Mouse (Mus musculus) embryonic facial prominence, embryonic 11.5 days (tissue): ENCODE measurements around the gene Fhod1. TPM values are rescaled to one million over a fixed set of nuclear protein-coding genes. Genes with fewer than 3 reads are reported as not detected.
A peak's percentile ranks its signal among the peaks of the same experiment; 100 is the strongest.

ENCODE experiments used
- ATAC-seq: fragments of 200-750 bp; cut with Nextera tagmentation; replicated peaks from 2 replicates; pipeline ENCODE4 v1.8.0; 2017; ENCODE audit warnings: low read depth; ENCODE audit not compliant: insufficient number of reproducible peaks, low FRiP score, low TSS enrichment
- DNase-seq: peaks from one replicate; pipeline ENCODE4 v3.0.0-alpha.2; 2015; ENCODE audit warnings: low spot score
- H3K27ac ChIP-seq: fragments of 300-500 bp; sonication (generic); replicated peaks from 2 replicates; pipeline ENCODE4 v1.5.1; 2014; ENCODE audit warnings: mild to moderate bottlenecking, low read depth, low read length, control low read depth
- H3K27me3 ChIP-seq: fragments of 300-500 bp; sonication (generic); 2 replicates; pipeline ENCODE4 v1.6.1; 2014; ENCODE audit warnings: mild to moderate bottlenecking, low read length, moderate library complexity, mixed read lengths; ENCODE audit not compliant: control insufficient read depth, insufficient read depth
- H3K36me3 ChIP-seq: fragments of 300-500 bp; sonication (generic); replicated peaks from 2 replicates; pipeline ENCODE4 v1.6.1; 2014; ENCODE audit warnings: low read depth, mild to moderate bottlenecking, low read length, moderate library complexity, mixed read lengths; ENCODE audit not compliant: control insufficient read depth, insufficient read depth
- H3K4me1 ChIP-seq: fragments of 300-500 bp; sonication (generic); 2 replicates; pipeline ENCODE4 v1.6.1; 2014; ENCODE audit warnings: low read length, mixed read lengths; ENCODE audit not compliant: control insufficient read depth, insufficient read depth
- H3K4me2 ChIP-seq: fragments of 300-500 bp; sonication (generic); 2 replicates; pipeline ENCODE4 v1.6.1; 2014; ENCODE audit warnings: low read depth, mild to moderate bottlenecking, control low read depth, low read length, moderate library complexity
- H3K4me3 ChIP-seq: fragments of 300-500 bp; sonication (generic); 2 replicates; pipeline ENCODE4 v1.5.1; 2014; ENCODE audit warnings: low read depth, low read length, control low read depth
- H3K9ac ChIP-seq: fragments of 300-500 bp; sonication (generic); replicated peaks from 2 replicates; pipeline ENCODE4 v1.6.1; 2014; ENCODE audit warnings: mild to moderate bottlenecking, control low read depth, low read length
- H3K9me3 ChIP-seq: fragments of 300-500 bp; sonication (generic); replicated peaks from 2 replicates; pipeline ENCODE4 v1.6.1; 2016; ENCODE audit warnings: mild to moderate bottlenecking, low read length, inconsistent platforms, mixed read lengths; ENCODE audit not compliant: control insufficient read depth
- WGBS: fragments of 180-500 bp; shearing (Covaris S2); extraction: QIAGEN DNeasy Blood & Tissue Kit; methylation state at CpG from one replicate; pipeline ENCODE4 v1.1.7; 2014; 5-methylcytosine and 5-hydroxymethylcytosine counted together
- polyA plus RNA-seq: library from polyadenylated mRNA; unstranded; fragments of >200 nt; fragmentation: Nextera tagmentation; extraction: Ambion mirVana; gene quantifications from 2 replicates; pipeline ENCODE4 v1.2.1, GENCODE M21; 2014

The Fhod1 gene
- polyA plus RNA-seq, 1 experiment from 2014 or later: 2.6 TPM

DNA sequence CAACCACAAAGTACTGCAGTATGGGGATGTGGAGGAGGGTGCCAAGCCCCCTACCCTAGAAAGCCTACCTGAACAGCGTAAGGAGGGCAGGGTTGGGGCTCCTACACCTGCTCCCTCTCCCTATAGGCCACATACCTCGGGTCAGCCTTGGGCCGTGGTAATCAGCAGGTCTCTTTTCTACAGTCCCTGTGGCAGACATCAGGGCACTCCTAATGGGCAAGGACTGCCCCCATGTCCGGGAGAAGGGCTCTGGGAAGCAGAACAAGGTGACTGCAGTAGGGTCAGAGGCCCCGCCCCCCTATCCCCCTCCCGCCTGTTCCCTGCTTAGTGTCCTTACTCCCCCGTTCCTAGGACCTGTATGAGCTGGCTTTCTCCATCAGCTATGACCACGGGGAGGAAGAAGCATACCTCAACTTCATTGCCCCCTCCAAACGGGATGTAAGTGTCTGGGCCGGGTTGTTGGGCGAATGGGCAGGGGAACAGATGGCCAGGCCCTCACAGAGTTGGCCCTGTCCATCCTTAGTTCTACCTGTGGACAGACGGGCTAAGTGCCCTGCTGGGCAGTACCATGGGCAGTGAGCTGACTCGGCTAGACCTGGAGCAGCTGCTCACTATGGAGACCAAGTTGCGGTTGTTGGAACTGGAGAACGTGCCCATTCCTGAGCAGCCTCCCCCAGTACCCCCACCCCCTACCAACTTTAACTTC is 38.5 kb downstream of the Fhod1 start:
- Histone ChIP-seq H3K27ac (no peak overlapping the region), H3K36me3 (no peaks in the 10 kb centered on the region)

GRCm38 (mm10) chr8:105308428-105308827 is 39.3 kb downstream of the Fhod1 start:
- no peaks in the 10 kb centered on the region for H3K27me3 ChIP-seq
- WGBS: 89% methylated on average over 10 of the region's 10 CpGs
- ATAC-seq (no peak), DNase-seq (no peak)
- H3K9ac ChIP-seq: no peak overlapping the region
- no peaks in the 10 kb centered on the region for H3K9me3 ChIP-seq
- H3K36me3 ChIP-seq: no peaks in the 10 kb centered on the region
- no peak overlapping the region for H3K4me3 ChIP-seq
- no peak overlapping the region for H3K4me2 ChIP-seq
- no peak overlapping the region for H3K27ac ChIP-seq
- H3K4me1 ChIP-seq: peaks cover 5% of the 10 kb centered on the region; the same call in 1 of the 2 replicates

More for the DNA sequence above, 38.5 kb downstream of the Fhod1 start:
- no peaks in the 10 kb centered on the region for H3K9me3 ChIP-seq
- no peak overlapping the region for H3K4me2 ChIP-seq
- DNase-seq (no peak), ATAC-seq (no peak)
- 84% methylated on average over 15 of the region's 15 CpGs for WGBS
- peaks cover 5% of the 10 kb centered on the region; the same call in 1 of the 2 replicates for H3K4me1 ChIP-seq
- no peaks in the 10 kb centered on the region for H3K27me3 ChIP-seq
- no peak overlapping the region for H3K9ac ChIP-seq
- no peak overlapping the region for H3K4me3 ChIP-seq

DNA sequence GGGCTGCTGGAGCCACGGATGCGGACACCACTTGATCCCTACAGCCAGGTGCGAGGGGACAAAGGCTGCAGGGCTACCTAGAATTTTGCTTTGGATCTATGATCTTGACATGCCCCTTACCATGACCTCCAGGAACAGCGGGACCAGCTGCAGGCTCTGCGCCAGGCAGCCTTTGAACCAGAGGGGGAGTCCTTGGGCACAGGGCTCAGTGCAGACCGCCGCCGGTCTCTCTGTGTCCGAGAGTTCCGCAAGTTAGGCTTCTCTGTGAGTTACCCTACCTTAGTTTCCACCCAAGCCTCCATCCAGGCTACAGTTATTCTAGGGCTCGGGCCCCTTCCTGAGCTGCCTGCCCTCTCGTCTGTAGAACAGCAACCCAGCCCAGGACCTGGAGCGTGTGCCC is 40.1 kb downstream of the Fhod1 start:
- peaks cover 5% of the 10 kb centered on the region; the same call in 1 of the 2 replicates for H3K4me1 ChIP-seq
- H3K4me3 ChIP-seq: no peak overlapping the region
- 93% methylated on average over 13 of the region's 13 CpGs for WGBS
- no peak overlapping the region for H3K27ac ChIP-seq
- DNase-seq (no peak), ATAC-seq (no peak)
- 0 out of 2 replicates have a peak, but pooled peaks cover 2% of the 10 kb centered on the region for H3K36me3 ChIP-seq
- no peak overlapping the region for H3K9ac ChIP-seq
- no peaks in the 10 kb centered on the region for H3K27me3 ChIP-seq
- H3K9me3 ChIP-seq: no peaks in the 10 kb centered on the region
- H3K4me2 ChIP-seq: no peak overlapping the region

DNA sequence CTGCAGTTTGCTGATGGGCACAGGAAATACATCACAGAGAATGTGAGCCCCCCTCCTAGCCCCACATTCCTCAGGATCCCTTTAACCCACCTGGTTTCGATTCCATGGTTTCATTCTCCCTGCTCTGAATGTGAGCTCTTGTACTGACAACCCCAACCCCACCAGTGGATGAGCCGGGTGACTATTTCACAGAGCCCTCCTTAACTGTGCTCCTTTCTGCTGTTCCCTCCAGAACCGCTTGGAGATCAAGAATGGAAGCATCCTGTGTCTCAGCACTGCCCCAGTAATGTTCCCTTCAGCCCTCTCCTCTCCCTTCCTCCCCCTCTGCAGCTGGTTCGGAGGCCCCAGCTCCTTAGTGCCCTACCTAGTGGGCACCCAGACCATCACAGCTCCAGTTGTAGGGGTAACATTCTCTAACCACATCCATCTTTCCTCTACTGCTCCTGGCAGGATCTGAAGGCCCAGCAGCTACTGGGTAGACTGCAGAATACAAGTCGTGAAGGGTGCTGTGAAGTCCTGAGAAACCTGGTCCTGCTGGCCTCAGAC is 41.5 kb downstream of the Fhod1 start:
- peak; percentile 60 for DNase-seq
- 0 out of 2 replicates have a peak, but pooled peaks cover 6% of the 10 kb centered on the region for H3K36me3 ChIP-seq

DNA sequence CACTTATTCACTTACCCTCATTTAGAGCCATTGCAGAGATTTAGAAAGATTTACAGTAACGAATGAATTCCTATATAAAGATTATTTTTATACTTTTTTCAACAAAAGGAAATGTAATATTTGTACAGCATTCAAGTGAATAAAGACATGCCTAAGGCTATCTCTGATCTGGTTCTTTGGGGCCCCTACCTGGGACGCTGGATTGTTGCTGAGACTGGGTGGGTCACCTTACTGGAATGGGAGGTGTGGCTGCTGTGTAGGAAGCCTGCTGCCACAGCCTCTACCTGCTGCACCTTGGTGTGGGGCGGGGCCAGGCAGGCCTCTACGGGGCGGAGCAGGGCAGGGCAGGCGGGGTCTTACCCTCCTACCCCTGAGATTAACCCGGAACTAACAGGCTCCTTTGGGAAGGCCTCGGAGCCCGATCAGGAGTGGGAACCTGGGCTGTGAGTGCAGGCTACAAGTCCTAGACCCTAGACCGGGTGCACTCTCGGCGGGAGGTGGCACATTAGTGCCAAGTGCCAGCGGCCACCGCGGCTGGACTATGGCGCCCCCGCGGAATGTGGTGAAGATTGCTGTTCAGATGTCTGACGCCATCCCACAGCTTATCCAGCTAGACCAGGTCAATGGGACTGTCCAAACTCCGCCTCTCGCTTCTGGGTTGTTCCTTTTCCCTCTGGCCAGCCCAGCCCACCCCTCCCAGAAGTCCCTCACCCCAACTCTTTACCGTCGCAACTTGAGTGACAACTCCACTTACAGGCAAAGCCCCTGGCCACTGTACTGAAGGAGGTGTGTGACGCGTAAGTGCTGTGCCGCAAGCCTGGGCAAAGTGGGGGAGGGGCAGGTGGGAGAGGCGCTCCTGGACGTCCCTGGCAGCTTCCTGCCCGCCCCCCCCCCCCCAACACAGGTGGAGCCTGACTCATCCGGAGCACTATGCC is 42.3 kb downstream of the Fhod1 start, which contains the start of gene Elmo3:
Gene Elmo3 (plus strand): TSS at position 391 of the 935 bp plus-strand sequence.
- no peaks in the 10 kb centered on the region for H3K9me3 ChIP-seq
- no peaks in the 10 kb centered on the region for H3K27me3 ChIP-seq
- H3K9ac ChIP-seq: peak within 1 kb of the TSS; percentile 53
- peaks cover 5% of the 10 kb centered on the region; the same call in 1 of the 2 replicates for H3K4me1 ChIP-seq
- H3K4me2 ChIP-seq: peak within 1 kb of the TSS; percentile 57
- peak within 1 kb of the TSS; percentile 56; the same call in 1 of the 2 replicates for H3K27ac ChIP-seq
- peaks cover 7% of the 10 kb centered on the region; the same call in 1 of the 2 replicates for H3K36me3 ChIP-seq
- 6% methylated on average over 26 of the region's 30 CpGs for WGBS
- peak; percentile 66 for ATAC-seq
- peak within 1 kb of the TSS; percentile 25 for H3K4me3 ChIP-seq
- DNase-seq: peak; percentile 67

More for the DNA sequence above, 41.5 kb downstream of the Fhod1 start:
- H3K4me3 ChIP-seq: peak overlapping the region; percentile 25
- H3K4me2 ChIP-seq: peak overlapping the region; percentile 57
- peak overlapping the region; percentile 53 for H3K9ac ChIP-seq
- H3K27me3 ChIP-seq: no peaks in the 10 kb centered on the region
- peak; percentile 19 for ATAC-seq
- 0 out of 2 replicates have a peak overlapping the region, but pooled peaks have one; percentile 38 for H3K27ac ChIP-seq
- peaks cover 5% of the 10 kb centered on the region; the same call in 1 of the 2 replicates for H3K4me1 ChIP-seq
- 52% methylated on average over 5 of the region's 5 CpGs for WGBS
- H3K9me3 ChIP-seq: no peaks in the 10 kb centered on the region

GRCm38 (mm10) chr8:105304325-105305210 is 43.2 kb downstream of the Fhod1 start:
- Histone ChIP-seq H3K27me3 (no peaks in the 10 kb centered on the region), H3K4me2 (no peak overlapping the region), H3K36me3 (peaks cover 7% of the 10 kb centered on the region; the same call in 1 of the 2 replicates), H3K27ac (no peak overlapping the region), H3K4me3 (no peak overlapping the region), H3K9me3 (no peaks in the 10 kb centered on the region), H3K4me1 (peaks cover 5% of the 10 kb centered on the region; the same call in 1 of the 2 replicates), H3K9ac (no peak overlapping the region)
- ATAC-seq: no peak
- DNase-seq: no peak
- 75% methylated on average over 9 of the region's 9 CpGs for WGBS

DNA sequence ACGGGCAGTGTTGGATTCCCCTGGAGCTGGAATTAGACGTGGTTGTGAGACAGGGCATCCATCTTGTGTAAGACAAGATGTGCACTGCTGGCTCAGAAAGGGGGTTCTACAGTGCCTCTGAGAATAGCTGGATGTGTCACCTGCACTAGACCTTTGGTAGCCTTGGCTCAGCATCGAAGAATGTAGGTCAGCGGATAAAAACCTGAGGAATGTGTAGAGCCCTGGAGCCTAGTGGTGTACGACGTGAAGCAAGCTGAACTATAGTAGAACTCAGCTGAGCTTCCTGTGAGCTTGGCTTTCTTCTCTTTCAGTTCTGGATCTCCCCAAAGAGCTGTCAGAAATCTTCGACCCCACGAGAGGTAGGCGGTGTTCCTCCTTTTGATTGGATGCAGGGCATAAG is 43.9 kb downstream of the Fhod1 start:
- peaks cover 7% of the 10 kb centered on the region; the same call in 1 of the 2 replicates for H3K36me3 ChIP-seq
- H3K9me3 ChIP-seq: no peaks in the 10 kb centered on the region
- H3K27me3 ChIP-seq: no peaks in the 10 kb centered on the region
- peaks cover 6% of the 10 kb centered on the region for H3K4me1 ChIP-seq
- H3K9ac ChIP-seq: no peak overlapping the region
- no peak overlapping the region for H3K27ac ChIP-seq
- DNase-seq: no peak
- WGBS: 88% methylated on average over 9 of the region's 9 CpGs
- no peak for ATAC-seq
- H3K4me3 ChIP-seq: no peak overlapping the region
- no peak overlapping the region for H3K4me2 ChIP-seq
